Mouse (Mus musculus) retina, embryonic 14.5 days (tissue): ENCODE data around the gene Apobec2.

Experiments
- DNase-seq: peaks from one replicate; pipeline ENCODE4 v3.0.0-alpha.2; 2015; ENCODE audit warnings: low spot score

Gene Apobec2

DNA sequence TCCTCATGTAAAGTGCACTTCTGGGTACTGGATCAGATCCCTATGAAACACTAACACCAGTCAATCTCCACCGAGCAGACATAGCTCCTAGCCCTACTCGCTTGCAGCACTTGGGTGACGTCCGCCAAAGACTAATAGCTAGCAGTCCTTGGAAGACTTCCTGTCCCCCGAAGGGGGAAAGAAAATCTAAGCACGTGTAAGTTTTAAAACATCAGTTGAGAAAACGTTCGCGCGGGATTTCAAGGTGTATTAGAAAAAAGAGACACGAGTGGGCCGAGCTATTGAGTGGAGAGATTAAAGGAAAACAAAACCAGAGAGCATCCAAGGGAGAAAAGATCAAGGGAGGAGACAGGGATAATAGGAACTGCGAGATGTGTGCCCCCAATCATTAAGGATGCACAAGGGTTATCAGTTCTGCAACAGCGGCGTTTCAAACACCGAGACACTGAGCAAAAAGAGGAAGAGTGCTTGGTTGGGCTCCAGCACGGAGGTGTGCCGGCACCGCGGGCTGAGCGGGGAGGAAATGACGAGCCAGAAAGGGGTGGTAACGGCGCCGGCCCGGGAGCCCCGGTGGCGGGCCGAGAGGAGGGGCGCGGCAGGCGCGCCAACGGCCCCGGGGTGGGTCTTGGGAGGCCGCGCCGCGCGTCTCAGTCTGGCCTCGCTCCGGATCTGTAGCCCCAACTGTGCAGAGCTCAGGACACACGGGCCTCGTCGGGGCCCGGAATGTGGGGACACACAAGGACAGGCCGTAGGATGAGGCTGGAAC is 24.0 kb downstream of the Apobec2 start:
- DNase-seq = peak; percentile 77

DNA sequence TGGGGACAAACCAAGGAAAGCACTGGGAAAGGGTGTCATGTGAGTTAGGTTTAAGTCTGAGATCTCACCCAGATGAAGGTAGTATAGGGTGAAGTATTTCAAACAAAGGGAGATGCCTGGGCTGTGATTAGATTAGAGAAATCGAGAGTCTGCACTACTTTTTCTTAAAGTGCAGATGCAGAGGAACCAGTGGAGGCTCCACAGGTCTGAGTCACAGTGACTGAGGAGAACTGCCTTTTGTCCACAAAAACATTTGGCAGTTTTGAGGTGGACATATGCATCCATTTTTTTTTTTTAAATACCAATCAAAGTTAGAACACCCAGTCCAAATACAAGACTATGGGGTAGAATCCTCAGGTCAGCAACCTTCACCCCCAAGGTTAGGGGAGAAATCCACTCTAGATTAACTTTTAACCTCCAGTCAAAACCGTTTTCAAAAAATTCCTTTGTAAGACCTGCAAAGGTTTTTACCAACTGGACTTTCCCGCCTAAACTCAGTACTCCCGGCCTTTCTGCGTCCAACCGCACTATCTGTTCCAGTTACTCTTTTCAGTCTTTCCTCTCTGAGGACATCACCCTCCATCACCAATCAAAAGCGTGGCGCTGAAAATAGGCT is 24.7 kb downstream of the Apobec2 start:
- no peak for DNase-seq

DNA sequence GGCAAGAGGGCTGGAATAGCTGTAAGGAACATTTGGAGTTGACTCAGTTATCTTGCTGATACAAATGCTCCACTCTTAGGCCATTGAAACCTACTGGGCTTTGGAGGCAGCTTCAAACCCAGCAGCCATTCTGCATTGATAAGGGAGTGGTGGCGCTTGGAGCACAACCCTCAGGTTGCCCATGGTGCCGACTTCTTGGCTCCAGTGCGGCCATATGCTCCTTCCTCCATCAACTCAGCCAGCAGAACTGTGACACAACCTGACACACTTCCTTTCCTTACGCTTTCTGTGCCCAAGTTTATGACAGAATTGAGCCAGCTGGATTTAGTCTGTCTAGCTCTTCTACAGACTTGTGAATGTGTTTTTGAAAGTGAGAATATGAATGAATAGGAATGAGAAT is 25.6 kb downstream of the Apobec2 start:
- no peak for DNase-seq

DNA sequence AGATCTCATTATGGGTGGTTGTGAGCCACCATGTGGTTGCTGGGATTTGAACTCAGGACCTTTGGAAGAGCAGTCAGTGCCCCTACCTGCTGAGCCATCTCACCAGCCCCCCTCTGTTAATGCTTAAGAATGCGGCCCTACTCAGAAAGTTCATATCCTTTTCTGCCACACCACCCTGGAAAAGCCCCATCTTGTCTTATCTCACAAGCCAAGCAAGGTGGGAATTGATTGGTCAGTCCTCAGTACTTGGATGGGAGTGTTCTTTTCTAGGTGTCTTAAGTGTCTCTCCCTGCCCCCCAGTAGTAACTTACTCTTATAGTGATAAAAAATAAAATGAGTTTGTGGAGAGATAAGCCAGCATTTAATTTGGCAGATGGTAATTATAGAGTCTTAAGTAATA is 28.0 kb downstream of the Apobec2 start:
- no peak for DNase-seq

DNA sequence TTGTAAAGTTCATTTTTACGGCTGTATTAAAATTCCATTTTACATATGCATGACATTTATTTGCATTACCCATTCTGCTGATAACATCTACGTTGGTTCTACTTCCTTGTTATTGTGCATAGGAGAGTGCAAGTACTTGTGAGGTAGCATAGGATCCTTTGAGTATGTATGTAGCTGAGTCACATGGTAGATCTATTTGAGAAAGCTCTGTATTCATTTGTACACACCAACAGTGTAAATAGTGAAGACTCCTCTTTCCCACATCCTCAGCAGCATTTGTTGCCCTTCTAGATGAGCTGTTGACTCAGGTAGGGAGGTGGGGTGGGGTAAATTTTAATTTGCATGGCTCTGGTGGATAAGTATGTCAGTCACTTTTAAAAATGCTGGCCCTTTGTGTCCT is 28.9 kb downstream of the Apobec2 start:
- no peak for DNase-seq

DNA sequence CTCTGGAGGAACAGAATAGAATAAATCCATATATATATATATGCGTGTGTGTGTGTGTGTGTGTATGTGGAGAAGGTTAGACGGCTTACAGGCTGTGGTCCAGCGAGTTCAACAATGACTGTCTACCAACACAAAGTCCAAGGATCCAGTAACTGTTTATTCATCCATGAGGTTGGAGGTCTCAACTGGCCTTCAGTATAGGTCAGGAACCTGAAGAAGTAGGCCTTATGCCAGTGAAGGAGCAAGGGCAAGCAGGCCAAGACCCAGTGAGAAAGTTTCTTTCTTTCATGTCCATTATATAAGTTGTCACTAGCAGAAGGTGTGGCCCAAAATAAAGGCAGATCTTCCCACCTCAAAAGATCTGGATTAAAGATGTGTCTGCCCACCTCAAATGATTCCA is 30.0 kb downstream of the Apobec2 start:
- DNase-seq = no peak

DNA sequence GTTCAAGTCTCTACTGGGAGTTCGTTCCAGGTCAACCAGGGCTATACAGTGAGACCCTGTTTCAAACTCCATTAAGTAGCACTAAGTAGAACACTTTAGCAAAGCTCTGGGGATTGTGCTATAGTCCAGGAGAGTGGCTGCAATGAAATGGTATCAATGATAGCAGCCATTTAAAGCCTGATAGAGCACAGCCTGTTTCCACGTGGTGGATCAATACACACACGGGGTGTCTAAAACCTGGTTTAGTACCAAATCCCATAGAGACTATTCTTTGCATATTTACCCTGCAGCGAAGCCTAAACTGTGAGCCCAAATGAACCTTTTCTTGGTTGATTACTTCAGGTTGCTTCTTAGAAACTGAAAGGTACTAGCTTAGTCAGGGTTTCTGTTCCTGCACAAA is 31.0 kb downstream of the Apobec2 start:
- DNase-seq = no peak

DNA sequence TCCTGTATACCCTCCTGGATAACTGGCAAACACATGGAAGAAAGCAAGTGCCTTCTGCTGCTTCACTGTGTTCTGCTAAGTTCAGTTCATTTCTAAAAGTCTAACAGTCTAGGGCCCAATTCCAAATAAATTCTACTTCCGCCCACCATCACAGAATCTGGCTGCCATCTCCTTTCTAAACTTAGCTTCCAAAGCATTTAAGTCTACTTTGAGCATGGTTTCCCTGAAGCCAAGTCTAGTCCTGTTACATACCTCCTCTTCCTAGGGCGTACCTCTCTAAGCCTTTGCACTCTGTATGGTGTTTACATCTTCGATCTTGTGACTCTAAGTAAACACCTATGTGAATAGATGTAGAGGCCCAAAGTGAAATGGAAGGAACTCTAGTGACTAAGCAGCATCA is 40.1 kb downstream of the Apobec2 start:
- DNase-seq = no peak

DNA sequence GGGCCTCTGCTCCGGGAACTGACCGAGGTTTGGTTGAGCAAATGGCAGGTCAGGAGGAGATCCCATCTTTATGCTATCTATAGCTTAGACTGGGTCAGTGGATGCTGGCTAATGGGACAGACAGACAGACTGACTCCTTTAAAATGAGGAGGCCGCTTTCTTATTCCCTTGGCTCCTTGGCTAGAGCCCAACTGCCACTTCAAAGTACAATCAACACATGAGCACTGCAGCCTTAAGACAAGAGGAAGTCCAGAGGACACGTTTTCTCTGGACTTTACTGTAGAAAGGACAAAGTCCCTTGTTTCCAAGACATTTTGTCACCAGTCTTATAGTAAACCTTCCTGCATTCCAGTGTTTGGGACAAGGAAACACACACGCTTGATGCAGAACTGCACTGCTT is 41.3 kb downstream of the Apobec2 start:
- no peak for DNase-seq

DNA sequence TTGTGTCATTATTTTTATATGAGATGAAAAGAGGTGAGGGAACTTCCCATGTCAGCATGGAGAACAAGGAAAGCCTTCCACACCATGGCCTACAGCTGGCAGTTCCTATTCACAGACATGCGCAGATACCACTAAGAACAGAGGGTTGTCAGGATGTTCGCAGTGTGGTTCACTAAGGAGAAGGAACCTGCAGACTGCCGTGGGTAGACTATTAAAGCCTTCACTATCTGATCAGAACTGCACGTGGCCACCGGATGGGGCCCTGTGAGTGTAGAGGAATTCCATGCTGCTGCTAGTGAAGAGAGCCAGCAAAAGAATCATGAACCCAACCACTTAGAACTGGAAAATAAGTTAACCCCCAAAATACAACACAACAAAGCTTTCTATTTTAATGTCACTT is 43.3 kb downstream of the Apobec2 start:
- DNase-seq = no peak

DNA sequence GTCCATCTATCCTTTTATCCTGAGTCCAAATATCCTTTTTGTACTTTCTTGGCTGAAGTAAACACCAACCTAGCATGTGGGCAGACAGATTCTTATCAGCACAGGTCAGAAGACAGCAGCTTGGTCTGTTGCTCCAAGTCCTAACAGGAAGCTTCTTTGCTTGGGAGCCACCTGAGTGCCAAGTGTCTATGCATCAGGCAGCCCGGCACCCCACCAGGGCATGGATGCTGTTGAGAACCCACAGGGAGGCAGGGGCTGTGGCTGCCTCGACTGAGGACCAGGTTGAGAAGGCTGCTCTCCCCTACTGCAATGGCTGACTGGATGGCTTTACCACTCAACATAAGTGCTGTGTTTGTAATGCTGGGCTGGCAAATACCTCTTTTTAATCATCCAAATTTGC is 44.1 kb downstream of the Apobec2 start:
- no peak for DNase-seq

DNA sequence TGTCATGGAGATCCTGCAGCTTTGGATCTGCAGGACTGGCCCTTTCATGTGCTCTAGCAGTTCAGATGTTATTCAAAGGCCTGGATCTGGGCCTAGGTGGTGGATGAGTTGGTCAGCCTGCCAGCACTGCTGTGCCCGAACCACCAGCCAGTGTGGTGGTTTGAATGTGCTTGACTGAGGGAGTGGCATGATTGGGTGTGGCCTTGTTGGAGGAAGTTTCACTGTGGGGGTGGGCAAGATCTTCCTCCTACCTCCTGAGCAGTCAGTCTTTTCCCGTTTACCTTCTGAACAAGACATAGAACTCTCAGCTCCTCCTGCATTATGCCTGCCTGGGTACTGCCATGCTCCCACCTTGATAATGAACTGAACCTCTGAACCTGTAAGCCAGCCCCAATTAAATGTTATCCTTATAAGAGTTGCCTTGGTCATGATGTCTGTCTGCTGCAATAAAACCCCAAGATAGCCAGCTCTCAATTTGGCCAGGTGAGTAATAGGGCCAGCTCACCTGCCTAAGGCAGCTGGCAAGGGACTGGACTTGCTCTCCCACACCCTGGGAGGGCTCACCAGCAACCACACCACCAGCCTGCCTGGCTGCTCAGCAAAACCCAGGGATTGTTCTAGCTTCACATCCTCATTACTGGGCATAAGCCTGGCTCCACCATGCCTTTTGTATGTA is 46.8 kb downstream of the Apobec2 start:
- DNase-seq = no peak

DNA sequence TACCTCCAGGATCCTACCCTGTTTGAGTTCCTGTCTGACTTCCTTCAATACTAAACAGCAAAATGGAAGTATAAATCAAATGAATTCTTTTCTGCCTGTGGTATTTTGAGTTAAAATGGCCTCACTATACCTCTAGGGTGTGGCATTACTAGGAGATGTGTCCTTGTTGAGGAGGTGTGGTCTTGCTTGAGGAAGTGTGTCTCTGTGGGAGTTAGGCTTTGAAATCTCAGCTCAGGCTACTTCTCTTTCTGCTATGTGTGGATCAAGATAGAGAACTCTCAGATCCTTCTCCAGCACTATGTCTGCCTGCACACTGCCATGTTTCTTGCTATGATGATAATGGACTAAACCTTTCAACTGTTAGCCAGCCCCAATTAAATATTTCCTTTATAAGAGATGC is 53.7 kb downstream of the Apobec2 start:
- no peak for DNase-seq

DNA sequence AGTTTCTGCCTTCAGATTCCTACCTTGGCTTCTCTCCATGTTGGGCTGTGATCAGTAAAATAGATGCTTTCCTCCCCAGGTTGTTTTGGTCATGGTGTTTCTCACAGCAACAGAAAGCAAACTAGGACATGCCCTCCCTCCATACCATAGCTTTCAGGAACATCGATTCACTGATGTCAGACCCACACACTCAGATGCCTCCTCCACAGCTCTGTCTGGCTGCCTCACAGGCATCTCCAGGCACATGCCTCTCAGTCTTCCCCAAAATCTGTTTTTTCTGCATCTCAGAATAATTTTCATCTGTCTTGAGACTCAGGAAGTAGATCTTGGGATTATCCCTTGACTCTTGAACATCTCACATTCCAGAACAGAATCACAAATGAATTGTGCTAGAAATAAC is 56.6 kb downstream of the Apobec2 start:
- no peak for DNase-seq

DNA sequence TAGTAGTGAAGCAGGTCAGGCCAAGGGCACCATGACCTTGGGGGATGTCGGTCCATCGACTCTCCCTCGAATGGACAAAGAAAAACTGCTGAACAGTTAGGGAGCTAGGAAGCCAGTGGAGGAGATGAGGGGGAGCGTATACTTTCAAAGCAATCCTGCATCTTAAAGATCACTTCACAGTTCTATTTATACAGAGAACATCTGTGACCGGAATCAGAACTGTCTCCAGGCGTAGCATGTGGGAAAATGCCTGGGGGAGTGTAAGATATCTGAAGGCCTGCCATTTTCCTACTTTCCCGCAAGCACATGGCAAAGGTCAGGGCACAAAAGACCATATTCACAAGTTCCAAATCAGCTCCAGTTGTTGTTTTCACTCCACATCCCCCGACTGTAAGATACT is 59.7 kb downstream of the Apobec2 start:
- no peak for DNase-seq

DNA sequence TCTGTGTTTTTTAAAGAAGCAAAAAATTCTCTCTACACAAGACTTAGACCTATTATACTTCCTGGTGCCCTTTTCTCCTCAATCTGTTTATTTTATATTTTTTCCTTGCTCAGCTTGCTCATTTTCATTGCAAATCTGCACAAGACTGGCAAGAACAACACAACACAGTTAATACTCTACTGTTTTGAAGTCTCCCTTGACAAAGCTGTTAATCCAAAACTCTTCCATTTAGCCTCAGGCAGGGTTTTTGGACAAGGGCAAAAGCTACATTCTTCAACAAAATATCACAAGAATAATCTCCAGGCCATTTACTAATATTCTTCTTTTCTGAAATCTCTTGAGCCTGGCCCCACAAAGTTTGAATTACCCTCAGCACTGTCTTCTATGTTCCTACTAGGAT is 61.1 kb downstream of the Apobec2 start:
- DNase-seq = no peak
